Mouse (Mus musculus) spleen, postnatal 14 days (tissue): Measurements from ENCODE around the gene P2ry13.

ENCODE experiments used
- DNase-seq, 2 experiments: peaks; one replicate each; pipeline ENCODE4 v3.0.0; 2021 to 2022; ENCODE audit warnings: low spot score in 2 of 2

The P2ry13 gene

GRCm38 (mm10) chr3:59197329-59197948, 13.2 kb downstream of the P2ry13 start:
- no peak for DNase-seq

- no peak for DNase-seq
Observed at GRCm38 (mm10) chr3:59194938-59195337, 15.7 kb downstream of the P2ry13 start, which contains the start of gene Gpr87. Gene Gpr87, minus strand, starts transcription at chr3:59195104.

DNA sequence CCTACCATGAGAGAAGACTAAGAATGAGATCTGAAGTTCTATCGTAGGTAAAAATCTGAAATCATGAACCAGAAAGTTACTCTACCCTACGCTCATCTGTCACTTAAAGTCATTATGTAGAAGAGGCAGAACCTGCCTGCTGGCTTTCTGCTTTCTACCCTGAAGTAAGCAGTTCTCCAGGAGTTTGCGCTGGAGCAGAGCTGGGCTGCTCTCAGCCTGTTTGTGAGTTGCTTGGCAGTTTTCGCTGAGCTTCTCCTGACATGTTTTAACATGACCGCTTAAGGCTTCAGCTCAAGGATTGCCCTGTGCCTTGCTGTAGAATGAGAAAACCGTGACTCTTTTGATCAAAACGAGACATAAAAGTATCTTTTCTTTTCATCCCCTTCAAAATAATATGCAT, 16.6 kb downstream of the P2ry13 start:
- no peak for DNase-seq

DNA sequence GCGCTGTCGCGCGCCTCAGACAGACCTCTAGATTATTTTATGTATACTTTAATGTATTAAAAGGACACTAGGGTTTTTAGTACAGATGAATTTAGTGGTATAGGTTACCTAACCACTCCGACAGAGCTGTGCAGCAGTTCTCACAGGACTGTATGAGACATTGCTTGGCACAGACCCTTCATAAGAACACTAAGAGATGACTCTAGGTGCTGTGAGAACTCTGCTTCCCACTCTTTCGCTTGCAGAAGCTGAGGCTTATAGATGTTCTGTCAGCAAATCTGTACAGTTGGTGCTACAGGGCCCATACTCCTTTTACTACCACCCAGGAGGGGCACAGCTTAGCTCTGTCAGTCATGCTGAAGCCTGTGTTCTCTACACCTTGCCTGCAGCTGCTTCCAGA, 19.0 kb downstream of the P2ry13 start:
- no peak for DNase-seq

- no peak for DNase-seq
Observed at GRCm38 (mm10) chr3:59187336-59187735, 23.3 kb downstream of the P2ry13 start.

- DNase-seq, result no peak
Observed at GRCm38 (mm10) chr3:59185662-59186061, 25.0 kb downstream of the P2ry13 start.

DNA sequence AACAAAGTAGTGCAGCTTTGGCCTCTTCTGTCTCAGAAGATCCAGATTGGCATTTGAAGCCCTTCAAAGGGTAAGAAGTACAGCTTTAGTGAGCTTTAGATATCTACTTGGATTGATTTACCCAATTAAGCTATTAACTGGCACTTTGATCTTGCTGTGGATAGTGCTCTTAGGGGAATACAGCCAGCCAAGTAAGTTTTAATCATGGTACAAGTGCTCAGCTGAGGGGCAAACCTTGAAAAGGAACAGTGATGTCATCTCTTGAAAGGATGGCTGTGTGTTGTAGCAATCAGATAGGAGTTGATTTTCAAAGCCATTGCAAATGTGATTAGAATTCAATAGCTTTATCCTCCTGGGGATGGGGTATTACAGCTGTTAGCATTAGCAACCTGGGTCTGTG, 28.6 kb downstream of the P2ry13 start:
- DNase-seq, result no peak

GRCm38 (mm10) chr3:59181134-59181533, 29.5 kb downstream of the P2ry13 start:
- DNase-seq, result no peak

DNA sequence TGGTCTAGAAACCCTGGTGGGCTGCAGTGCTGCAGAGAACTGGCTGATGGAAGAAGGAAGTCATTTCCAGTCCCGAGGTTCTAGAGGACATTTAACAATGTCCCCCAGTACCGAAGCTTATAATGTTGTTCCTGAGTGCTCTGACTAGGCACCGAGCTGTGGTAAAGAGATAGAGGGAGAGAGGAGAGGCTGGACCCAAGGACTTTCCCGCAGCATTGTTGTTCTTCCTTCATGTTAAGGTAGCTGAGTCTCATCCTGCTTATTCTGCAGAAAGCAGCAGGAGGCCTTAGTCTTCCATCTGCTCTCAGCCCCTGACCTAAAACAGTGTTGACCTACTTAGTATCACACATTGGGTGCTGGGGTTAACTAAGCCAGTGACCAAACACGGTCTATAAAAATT, 33.8 kb downstream of the P2ry13 start:
- no peak for DNase-seq

- DNase-seq, result peak in 1 of 2 experiments; percentile 33
Observed at GRCm38 (mm10) chr3:59175234-59175633, 35.4 kb downstream of the P2ry13 start.

- DNase-seq, result peak in 1 of 2 experiments; percentile 15
Observed at GRCm38 (mm10) chr3:59174426-59175154, 36.1 kb downstream of the P2ry13 start.

DNA sequence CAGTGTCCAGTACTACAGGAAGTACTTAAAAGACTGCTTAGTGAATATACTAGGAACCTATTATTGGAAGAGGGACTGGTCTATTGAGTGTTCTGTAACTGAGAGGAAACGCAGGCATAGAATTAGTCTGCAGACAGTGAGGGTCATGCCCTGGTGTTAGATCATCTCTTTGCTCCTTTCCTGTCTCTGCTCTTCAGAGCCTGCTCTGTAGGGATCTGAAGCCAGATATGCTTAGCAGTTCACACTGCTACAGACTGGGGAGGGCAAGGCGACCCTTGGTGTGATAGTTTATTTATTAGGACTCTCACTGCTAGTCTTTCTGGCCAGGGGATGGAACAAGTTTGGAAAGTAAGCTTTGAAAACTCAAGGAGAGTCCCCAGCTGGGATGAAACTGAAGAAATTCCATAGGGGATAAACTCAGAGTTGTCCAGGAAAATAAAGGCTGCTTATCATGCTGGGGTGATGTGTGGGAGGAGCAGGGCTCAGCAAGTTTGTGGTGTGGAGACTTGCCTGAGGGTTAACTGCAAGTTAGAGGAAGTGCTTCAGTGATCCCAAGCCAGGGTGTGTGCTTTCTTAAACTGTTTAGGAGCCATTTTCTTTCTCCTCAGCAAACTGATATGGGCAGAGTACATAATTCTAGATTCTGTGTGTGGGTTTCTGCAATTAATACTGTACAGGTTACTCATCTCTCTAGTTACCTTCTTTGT, 40.6 kb downstream of the P2ry13 start:
- no peak for DNase-seq

GRCm38 (mm10) chr3:59169215-59169614, 41.5 kb downstream of the P2ry13 start:
- DNase-seq, result no peak

GRCm38 (mm10) chr3:59168476-59168875, 42.2 kb downstream of the P2ry13 start:
- no peak for DNase-seq

GRCm38 (mm10) chr3:59167417-59168054, 43.1 kb downstream of the P2ry13 start:
- DNase-seq, result no peak

DNA sequence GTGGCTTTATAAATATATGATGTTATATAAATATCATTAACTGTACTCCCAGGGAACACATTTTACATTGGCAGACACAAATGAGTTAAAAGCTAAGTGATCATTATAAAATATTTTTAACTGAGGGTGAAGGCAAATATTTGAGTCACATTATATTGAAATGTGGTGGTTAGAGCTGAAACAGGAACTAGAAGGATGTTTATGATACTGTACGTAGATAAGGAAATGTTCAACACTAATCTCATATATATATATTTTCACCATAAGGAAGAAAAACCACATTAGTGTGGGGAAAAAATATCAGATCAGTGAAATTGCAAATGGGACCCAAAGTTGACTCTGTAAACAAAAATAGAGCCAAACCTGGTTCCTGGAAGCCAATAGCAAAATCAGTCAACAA, 50.2 kb downstream of the P2ry13 start:
- DNase-seq, result no peak
